Mouse (Mus musculus) hindbrain, embryonic 14.5 days (tissue): ENCODE data around the gene Bahcc1. TPM values are rescaled to one million over a fixed set of nuclear protein-coding genes. Genes with fewer than 3 reads are reported as not detected.

Experiments
- ATAC-seq: fragments of 200-750 bp; cut with Nextera tagmentation; 2 replicates; pipeline ENCODE4 v1.8.0; 2017; ENCODE audit warnings: moderate number of reproducible peaks, mild to moderate bottlenecking, moderate TSS enrichment, moderate library complexity; ENCODE audit not compliant: low FRiP score
- DNase-seq: peaks from one replicate; pipeline ENCODE4 v3.0.0-alpha.2; 2015; ENCODE audit warnings: low spot score
- H3K27ac ChIP-seq: fragments of 300-500 bp; sonication (generic); 2 replicates; pipeline ENCODE4 v1.5.1; 2014; ENCODE audit warnings: mild to moderate bottlenecking, moderate library complexity
- H3K27me3 ChIP-seq: fragments of 300-500 bp; sonication (generic); 2 replicates; pipeline ENCODE4 v1.6.1; 2014; ENCODE audit warnings: mild to moderate bottlenecking, low read length, mixed read lengths; ENCODE audit not compliant: control insufficient read depth, insufficient read depth
- H3K36me3 ChIP-seq: fragments of 300-500 bp; sonication (generic); replicated peaks from 2 replicates; pipeline ENCODE4 v1.6.1; 2014; ENCODE audit not compliant: control insufficient read depth, insufficient read depth
- H3K4me1 ChIP-seq: fragments of 300-500 bp; sonication (generic); replicated peaks from 2 replicates; pipeline ENCODE4 v1.6.1; 2014; ENCODE audit warnings: antibody characterized with exemption, low read length, mixed read lengths; ENCODE audit not compliant: control insufficient read depth, insufficient read depth
- H3K4me2 ChIP-seq: fragments of 300-500 bp; sonication (generic); replicated peaks from 2 replicates; pipeline ENCODE4 v1.6.1; 2014; ENCODE audit warnings: mild to moderate bottlenecking, moderate library complexity
- H3K4me3 ChIP-seq: fragments of 300-500 bp; sonication (generic); replicated peaks from 2 replicates; pipeline ENCODE4 v1.5.1; 2014; ENCODE audit warnings: mild to moderate bottlenecking, low read length
- H3K9ac ChIP-seq: fragments of 300-500 bp; sonication (generic); 2 replicates; pipeline ENCODE4 v1.6.1; 2014
- H3K9me3 ChIP-seq: fragments of 300-500 bp; sonication (generic); 2 replicates; pipeline ENCODE4 v1.6.1; 2016; ENCODE audit warnings: low read length; ENCODE audit not compliant: control insufficient read depth
- WGBS: fragments of 180-500 bp; shearing (Covaris S2); extraction: QIAGEN DNeasy Blood & Tissue Kit; methylation state at CpG from one replicate; pipeline ENCODE4 v1.1.7; 2014; 5-methylcytosine and 5-hydroxymethylcytosine counted together
- microRNA-seq: library from miRNA; unstranded; fragments of <30 nt; microRNA quantifications from one replicate; pipeline ENCODE4, GENCODE M21; 2016
- polyA plus RNA-seq: library from polyadenylated mRNA; unstranded; fragments of >200 nt; fragmentation: Nextera tagmentation; extraction: Ambion mirVana; gene quantifications from 2 replicates; pipeline ENCODE4 v1.2.1, GENCODE M21; 2014

Bahcc1 gene
- polyA plus RNA-seq, 1 experiment from 2014 or later: 16.3 TPM

DNA sequence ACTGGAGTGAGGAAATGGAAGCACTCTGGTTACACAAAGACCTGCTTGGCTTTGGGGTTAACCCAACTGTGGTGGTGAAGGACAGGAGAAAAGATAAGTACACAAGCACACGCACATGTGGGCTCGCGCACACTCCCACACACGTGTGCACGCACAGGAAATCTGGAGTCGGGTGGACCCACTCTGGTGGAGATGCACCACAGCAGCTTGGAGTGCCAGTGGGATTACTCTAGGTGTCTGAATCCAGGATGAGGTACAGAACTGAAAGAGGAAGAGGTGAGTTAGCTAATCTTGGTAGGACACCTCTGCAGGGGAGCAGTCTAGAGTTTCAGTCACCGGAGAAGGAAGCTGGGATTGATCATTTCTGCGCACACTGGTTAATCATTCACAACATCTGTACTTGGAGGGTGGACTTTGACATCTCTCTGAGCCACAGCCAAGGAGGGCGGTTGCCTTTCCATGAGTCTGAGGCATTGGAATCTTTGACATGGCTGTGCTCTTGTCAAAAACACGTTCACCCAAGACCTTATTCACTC is 107.3 kb downstream of the Bahcc1 start:
- no peak for DNase-seq

DNA sequence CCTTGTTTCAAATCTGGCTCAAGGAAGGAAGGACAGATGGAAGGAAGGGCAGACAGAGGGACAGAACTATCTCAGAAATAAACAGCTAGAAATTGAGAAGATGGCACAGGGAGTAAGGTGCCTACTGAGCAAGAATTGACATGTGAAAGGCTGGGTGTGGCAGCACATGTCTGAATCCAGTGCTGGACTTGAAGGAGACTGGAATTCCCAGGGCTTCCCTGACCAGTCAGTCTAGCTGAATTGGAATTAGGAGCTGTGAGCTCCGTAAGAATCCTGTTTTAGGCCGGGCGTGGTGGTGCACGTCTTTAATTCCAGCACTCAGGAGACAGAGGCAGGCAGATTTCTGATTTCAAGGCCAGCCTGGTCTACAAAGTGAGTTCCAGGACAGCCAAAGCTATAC is 108.9 kb downstream of the Bahcc1 start:
- H3K36me3 ChIP-seq: peaks cover 17% of the 10 kb centered on the region
- H3K9me3 ChIP-seq: no peaks in the 10 kb centered on the region
- ATAC-seq: no peak
- no peak overlapping the region for H3K27ac ChIP-seq
- peaks cover 8% of the 10 kb centered on the region for H3K4me1 ChIP-seq
- no peaks in the 10 kb centered on the region for H3K27me3 ChIP-seq
- DNase-seq: no peak
- WGBS: 92% methylated on average over 4 of the region's 4 CpGs
- H3K4me2 ChIP-seq: no peak overlapping the region
- H3K9ac ChIP-seq: no peak overlapping the region
- H3K4me3 ChIP-seq: no peak overlapping the region

More for the DNA sequence above, 107.3 kb downstream of the Bahcc1 start:
- H3K4me1 ChIP-seq: peaks cover 4% of the 10 kb centered on the region
- no peak overlapping the region for H3K4me3 ChIP-seq
- ATAC-seq: no peak
- peaks cover 7% of the 10 kb centered on the region for H3K36me3 ChIP-seq
- H3K27me3 ChIP-seq: no peaks in the 10 kb centered on the region
- 89% methylated on average over 10 of the region's 10 CpGs for WGBS
- no peak overlapping the region for H3K9ac ChIP-seq
- no peaks in the 10 kb centered on the region for H3K9me3 ChIP-seq
- no peak overlapping the region for H3K4me2 ChIP-seq
- H3K27ac ChIP-seq: no peak overlapping the region

Small RNA genes within 50 kb of the gene (microRNA-seq; reads per million reads assigned to microRNA genes)
- not detected for gene Gm47297

Other genes starting within 250 kb of the Bahcc1 start
- gene Aatk, start 185.8 kb upstream of the Bahcc1 start, polyA plus RNA-seq: 45.3 and 49.1 TPM in 2 replicates
- gene Cep131, start 146.1 kb upstream of the Bahcc1 start, polyA plus RNA-seq: 27.8 and 28.1 TPM in 2 replicates
- 17.7 and 20.1 TPM in 2 replicates for gene Tepsin, start 134.2 kb upstream of the Bahcc1 start, polyA plus RNA-seq
- 47.5 and 62.8 TPM in 2 replicates for gene Ndufaf8, start 134.0 kb upstream of the Bahcc1 start, polyA plus RNA-seq
- 92.9 and 93.8 TPM in 2 replicates for gene Slc38a10, start 81.6 kb upstream of the Bahcc1 start, polyA plus RNA-seq
- 4,053 and 4,080 TPM in 2 replicates for gene Actg1, start 115.6 kb downstream of the Bahcc1 start, polyA plus RNA-seq
- gene Fscn2, start 128.6 kb downstream of the Bahcc1 start, polyA plus RNA-seq: 1.6 and 2.2 TPM in 2 replicates
- gene Faap100, start 145.8 kb downstream of the Bahcc1 start, polyA plus RNA-seq: 85.6 and 90.1 TPM in 2 replicates
- 37.4 and 39.3 TPM in 2 replicates for gene Nploc4, start 204.8 kb downstream of the Bahcc1 start, polyA plus RNA-seq
- not detected in 2 replicates for gene Tspan10, start 209.7 kb downstream of the Bahcc1 start, polyA plus RNA-seq
- gene Pde6g, start 220.6 kb downstream of the Bahcc1 start, polyA plus RNA-seq: 0.40 TPM in 2 replicates
- 11.4 and 12.4 TPM in 2 replicates for gene Oxld1, start 225.1 kb downstream of the Bahcc1 start, polyA plus RNA-seq
- gene Ccdc137, start 225.2 kb downstream of the Bahcc1 start, polyA plus RNA-seq: 19.9 and 20.8 TPM in 2 replicates
- 56.1 and 56.3 TPM in 2 replicates for gene Arl16, start 234.7 kb downstream of the Bahcc1 start, polyA plus RNA-seq